Mouse (Mus musculus): ENCODE results near the gene Slit1. TPM values are rescaled to one million over a fixed set of nuclear protein-coding genes. Genes with fewer than 3 reads are reported as not detected.

Gene Slit1
- polyA plus RNA-seq, 1 experiment from 2014 or later, result 0.16 TPM

- Histone ChIP-seq H3K27me3 (replicated peaks; ENCODE audit: insufficient read depth, low read length) (no peaks in the 10 kb centered on the region), H3K4me1 (ENCODE audit: insufficient read depth, low read depth, low read length) (no peaks in the 10 kb centered on the region), H3K9ac (replicated peaks; ENCODE audit: low read depth) (no peak overlapping the region), H3K9me3 (ENCODE audit: low read length) (no peaks in the 10 kb centered on the region), H3K27ac (ENCODE audit: low read length) (no peak overlapping the region), H3K4me2 (replicated peaks; ENCODE audit: low read depth, low read length) (no peak overlapping the region), H3K4me3 (ENCODE audit: low read depth, low read length) (no peak overlapping the region), H3K36me3 (ENCODE audit: insufficient read depth, low read length) (no peaks in the 10 kb centered on the region)
- WGBS, result 74% methylated on average over 6 of the region's 6 CpGs
- TF ChIP-seq CTCF (IDR thresholded peaks at IDR 0.05) (no peak), EP300 (IDR thresholded peaks at IDR 0.05) (no peak)
- no peak for DNase-seq (ENCODE audit: low spot score)
- ATAC-seq, result no peak
These were observed 131.8 kb downstream of the Slit1 start for GRCm38 (mm10) chr19:41611683-41612082.

DNA sequence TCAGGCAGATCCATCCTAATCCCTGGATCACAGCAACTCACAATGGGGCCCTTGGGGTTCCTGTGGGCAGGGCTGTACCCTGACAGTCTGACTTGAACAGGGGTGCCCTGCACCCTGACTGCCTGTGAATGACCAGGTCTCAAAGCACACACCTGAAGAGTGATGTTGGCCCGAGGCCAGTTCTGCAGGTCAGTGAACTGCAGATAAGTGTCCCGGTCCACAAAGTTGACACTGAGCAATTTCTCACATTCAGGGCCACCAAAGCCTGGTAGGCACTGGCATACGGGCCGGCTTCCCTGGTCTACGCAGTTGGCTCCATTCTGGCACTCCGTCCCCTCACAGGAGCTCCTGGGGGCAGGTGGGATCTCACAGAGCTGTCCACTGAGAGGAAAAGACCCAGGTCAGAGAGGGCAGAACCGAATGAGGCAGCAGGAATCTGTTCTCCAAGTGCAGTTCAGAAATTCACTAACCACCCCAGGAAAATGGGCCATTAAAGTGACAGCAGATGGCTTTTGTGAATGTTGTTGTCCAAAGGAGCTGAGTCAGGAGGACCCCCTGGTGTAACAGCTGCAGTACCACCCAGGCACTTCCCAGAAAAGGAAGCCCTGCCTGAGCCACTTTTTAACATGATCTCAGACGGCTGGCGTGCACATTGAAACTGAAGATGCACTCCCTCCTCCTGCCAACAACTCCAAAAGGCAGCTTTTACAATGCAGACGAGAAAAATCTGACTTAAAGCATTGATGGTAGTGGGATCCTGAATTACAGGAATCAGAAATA lies 137.1 kb downstream of the Slit1 start:
- DNase-seq (ENCODE audit: low spot score), result no peak
- H3K9ac ChIP-seq (replicated peaks; ENCODE audit: low read depth), result no peak overlapping the region
- whole genome bisulfite sequencing, result 67% methylated on average over 10 of the region's 10 CpGs
- peak; percentile 17; the same call in 1 of the 2 replicates for ATAC-seq
- TF ChIP-seq CTCF (IDR thresholded peaks at IDR 0.05), result no peak
- TF ChIP-seq EP300 (IDR thresholded peaks at IDR 0.05), result no peak
- H3K4me3 ChIP-seq (ENCODE audit: low read depth, low read length), result no peak overlapping the region
- H3K4me2 ChIP-seq (replicated peaks; ENCODE audit: low read depth, low read length), result no peak overlapping the region
- H3K27me3 ChIP-seq (replicated peaks; ENCODE audit: insufficient read depth, low read length), result no peaks in the 10 kb centered on the region
- H3K27ac ChIP-seq (ENCODE audit: low read length), result no peak overlapping the region
- no peaks in the 10 kb centered on the region for H3K36me3 ChIP-seq (ENCODE audit: insufficient read depth, low read length)
- no peaks in the 10 kb centered on the region for H3K4me1 ChIP-seq (ENCODE audit: insufficient read depth, low read depth, low read length)
- H3K9me3 ChIP-seq (ENCODE audit: low read length), result no peaks in the 10 kb centered on the region

GRCm38 (mm10) chr19:41600647-41601046 lies 142.8 kb downstream of the Slit1 start:
- 60% methylated on average over 11 of the region's 11 CpGs for WGBS
- Histone ChIP-seq H3K9ac (replicated peaks; ENCODE audit: low read depth) (no peak overlapping the region), H3K27ac (ENCODE audit: low read length) (no peak overlapping the region), H3K9me3 (ENCODE audit: low read length) (no peaks in the 10 kb centered on the region), H3K36me3 (ENCODE audit: insufficient read depth, low read length) (no peaks in the 10 kb centered on the region), H3K27me3 (replicated peaks; ENCODE audit: insufficient read depth, low read length) (no peaks in the 10 kb centered on the region), H3K4me3 (ENCODE audit: low read depth, low read length) (no peak overlapping the region), H3K4me1 (ENCODE audit: insufficient read depth, low read depth, low read length) (peaks cover 6% of the 10 kb centered on the region; the same call in 1 of the 2 replicates), H3K4me2 (replicated peaks; ENCODE audit: low read depth, low read length) (no peak overlapping the region)
- TF ChIP-seq EP300 (IDR thresholded peaks at IDR 0.05) (no peak), CTCF (IDR thresholded peaks at IDR 0.05) (no peak)
- DNase-seq (ENCODE audit: low spot score), result no peak
- ATAC-seq, result no peak

DNA sequence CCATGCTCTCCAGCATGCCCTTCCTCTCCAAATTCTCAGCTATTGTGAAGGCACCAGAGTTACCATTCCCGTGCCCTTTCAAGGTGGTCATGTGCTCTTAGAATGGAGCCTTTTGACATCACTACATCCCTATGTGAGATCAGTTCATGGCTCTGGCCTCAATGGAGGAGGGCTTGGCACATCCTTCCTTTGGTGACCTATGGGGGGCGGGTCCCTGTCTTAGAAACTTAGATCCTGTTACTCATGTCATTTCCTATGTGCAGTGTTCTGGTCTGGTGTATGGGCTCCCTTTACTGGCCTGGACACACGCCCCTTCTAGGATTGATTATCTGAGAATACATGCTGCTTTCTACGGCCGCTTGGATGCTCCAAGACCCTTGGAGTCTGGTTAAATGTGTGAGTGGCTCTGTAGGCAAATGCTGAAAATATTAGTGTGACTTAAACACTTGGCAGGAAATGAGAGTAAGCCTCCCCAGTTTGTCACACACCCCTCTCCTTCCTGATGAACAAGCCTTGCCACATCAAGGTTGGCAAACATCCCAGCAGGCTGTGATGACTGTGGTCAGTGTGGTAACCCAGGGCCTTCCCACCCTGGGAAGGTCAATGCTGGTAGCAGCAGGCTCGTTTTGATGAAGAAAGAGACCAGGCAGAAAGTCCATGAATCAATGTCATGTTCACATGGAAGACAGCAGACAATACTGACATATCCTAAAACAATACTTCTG lies 146.1 kb downstream of the Slit1 start:
- H3K9ac ChIP-seq (replicated peaks; ENCODE audit: low read depth), result no peak overlapping the region
- no peak overlapping the region for H3K4me2 ChIP-seq (replicated peaks; ENCODE audit: low read depth, low read length)
- H3K27ac ChIP-seq (ENCODE audit: low read length), result no peak overlapping the region
- H3K4me1 ChIP-seq (ENCODE audit: insufficient read depth, low read depth, low read length), result peaks cover 6% of the 10 kb centered on the region; the same call in 1 of the 2 replicates
- no peak overlapping the region for H3K4me3 ChIP-seq (ENCODE audit: low read depth, low read length)
- 53% methylated on average over 6 of the region's 6 CpGs for WGBS
- peak; percentile 90 for DNase-seq (ENCODE audit: low spot score)
- TF ChIP-seq CTCF (IDR thresholded peaks at IDR 0.05) (no peak), EP300 (IDR thresholded peaks at IDR 0.05) (peak; percentile 73)
- ATAC-seq, result peak; percentile 91
- no peaks in the 10 kb centered on the region for H3K9me3 ChIP-seq (ENCODE audit: low read length)
- no peaks in the 10 kb centered on the region for H3K36me3 ChIP-seq (ENCODE audit: insufficient read depth, low read length)
- no peaks in the 10 kb centered on the region for H3K27me3 ChIP-seq (replicated peaks; ENCODE audit: insufficient read depth, low read length)

- Histone ChIP-seq H3K4me1 (ENCODE audit: insufficient read depth, low read depth, low read length) (no peaks in the 10 kb centered on the region), H3K27ac (ENCODE audit: low read length) (no peak overlapping the region), H3K4me3 (ENCODE audit: low read depth, low read length) (no peak overlapping the region), H3K27me3 (replicated peaks; ENCODE audit: insufficient read depth, low read length) (no peaks in the 10 kb centered on the region), H3K9ac (replicated peaks; ENCODE audit: low read depth) (no peak overlapping the region), H3K4me2 (replicated peaks; ENCODE audit: low read depth, low read length) (no peak overlapping the region), H3K9me3 (ENCODE audit: low read length) (no peaks in the 10 kb centered on the region), H3K36me3 (ENCODE audit: insufficient read depth, low read length) (no peaks in the 10 kb centered on the region)
- no peak for ATAC-seq
- 69% methylated on average over 12 of the region's 12 CpGs for WGBS
- DNase-seq (ENCODE audit: low spot score), result no peak
- no peak for TF ChIP-seq CTCF (IDR thresholded peaks at IDR 0.05)
- no peak for TF ChIP-seq EP300 (IDR thresholded peaks at IDR 0.05)
These were observed 151.7 kb downstream of the Slit1 start for GRCm38 (mm10) chr19:41591808-41592207.

- Histone ChIP-seq H3K4me1 (ENCODE audit: insufficient read depth, low read depth, low read length) (no peaks in the 10 kb centered on the region), H3K27ac (ENCODE audit: low read length) (no peak overlapping the region), H3K9ac (replicated peaks; ENCODE audit: low read depth) (no peak overlapping the region), H3K4me2 (replicated peaks; ENCODE audit: low read depth, low read length) (no peak overlapping the region), H3K36me3 (ENCODE audit: insufficient read depth, low read length) (peaks cover 3% of the 10 kb centered on the region; the same call in 1 of the 2 replicates), H3K27me3 (replicated peaks; ENCODE audit: insufficient read depth, low read length) (no peaks in the 10 kb centered on the region), H3K4me3 (ENCODE audit: low read depth, low read length) (no peak overlapping the region), H3K9me3 (ENCODE audit: low read length) (no peaks in the 10 kb centered on the region)
- no peak for TF ChIP-seq EP300 (IDR thresholded peaks at IDR 0.05)
- no peak for TF ChIP-seq CTCF (IDR thresholded peaks at IDR 0.05)
- no peak for ATAC-seq
- DNase-seq (ENCODE audit: low spot score), result no peak
- WGBS, result 78% methylated on average over 8 of the region's 8 CpGs
These were observed 153.8 kb downstream of the Slit1 start for GRCm38 (mm10) chr19:41589681-41590080.

All from lung, postnatal 0 days (tissue).